Mouse (Mus musculus) lung, embryonic 16.5 days (tissue): ENCODE data around the gene Gm42957. TPM values are rescaled to one million over a fixed set of nuclear protein-coding genes. Genes with fewer than 3 reads are reported as not detected.

Source experiments
- ATAC-seq: fragments of 200-750 bp; cut with Nextera tagmentation; 2 replicates; pipeline ENCODE4 v1.8.0; 2017; ENCODE audit warnings: low read depth, mild to moderate bottlenecking, moderate library complexity
- H3K27ac ChIP-seq: fragments of 300-500 bp; sonication (generic); 2 replicates; pipeline ENCODE4 v1.5.1; 2014; ENCODE audit warnings: mild to moderate bottlenecking, control low read depth, low read length
- H3K27me3 ChIP-seq: fragments of 300-500 bp; sonication (generic); 2 replicates; pipeline ENCODE4 v1.6.1; 2014; ENCODE audit warnings: low read depth, low read length, mixed read lengths; ENCODE audit not compliant: control insufficient read depth, insufficient read depth
- H3K36me3 ChIP-seq: fragments of 300-500 bp; sonication (generic); 2 replicates; pipeline ENCODE4 v1.6.1; 2014; ENCODE audit warnings: low read length; ENCODE audit not compliant: control insufficient read depth, insufficient read depth
- H3K4me1 ChIP-seq: fragments of 300-500 bp; sonication (generic); replicated peaks from 2 replicates; pipeline ENCODE4 v1.6.1; 2014; ENCODE audit warnings: low read length, mixed read lengths; ENCODE audit not compliant: control insufficient read depth, insufficient read depth
- H3K4me2 ChIP-seq: fragments of 300-500 bp; sonication (generic); 2 replicates; pipeline ENCODE4 v1.6.1; 2014; ENCODE audit warnings: low read depth, low read length, control low read depth
- H3K4me3 ChIP-seq: fragments of 300-500 bp; sonication (generic); 2 replicates; pipeline ENCODE4 v1.5.1; 2014; ENCODE audit warnings: mild to moderate bottlenecking, low read length, control low read depth
- H3K9ac ChIP-seq: fragments of 300-500 bp; sonication (generic); 2 replicates; pipeline ENCODE4 v1.6.1; 2014; ENCODE audit warnings: low read length, control low read depth
- H3K9me3 ChIP-seq: fragments of 300-500 bp; sonication (generic); 2 replicates; pipeline ENCODE4 v1.6.1; 2016; ENCODE audit warnings: low read length; ENCODE audit not compliant: control insufficient read depth
- WGBS: fragments of 180-500 bp; shearing (Covaris S2); extraction: QIAGEN DNeasy Blood & Tissue Kit; methylation state at CpG from one replicate; pipeline ENCODE4 v1.1.7; 2014; 5-methylcytosine and 5-hydroxymethylcytosine counted together
- polyA plus RNA-seq: library from polyadenylated mRNA; unstranded; fragments of >200 nt; fragmentation: Nextera tagmentation; extraction: Ambion mirVana; gene quantifications from 2 replicates; pipeline ENCODE4 v1.2.1, GENCODE M21; 2015

The Gm42957 gene
- polyA plus RNA-seq, 1 experiment from 2014 or later, result 0.24 TPM

DNA sequence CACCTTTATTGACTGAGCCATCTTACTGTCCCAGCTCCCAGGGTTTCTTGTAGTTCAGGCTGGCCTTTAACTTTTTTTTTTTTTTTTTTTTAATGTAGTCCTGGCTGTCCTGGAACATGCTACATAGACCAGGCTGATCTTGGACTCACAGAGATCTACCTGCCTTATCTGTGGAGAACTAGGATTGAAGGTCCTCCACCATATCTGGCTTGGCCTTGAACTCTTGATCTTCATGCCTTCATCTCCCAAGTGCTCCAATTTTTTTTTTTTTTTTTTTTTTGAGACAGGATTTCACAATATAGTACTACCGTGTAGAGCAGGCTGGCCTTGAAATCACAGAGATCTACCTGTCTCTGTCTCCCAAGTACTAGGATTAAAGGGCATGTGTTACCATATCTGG is 58.3 kb downstream of the Gm42957 start:
- peaks cover 18% of the 10 kb centered on the region for H3K4me1 ChIP-seq
- H3K27me3 ChIP-seq, result no peaks in the 10 kb centered on the region
- ATAC-seq, result no peak
- no peak overlapping the region for H3K27ac ChIP-seq
- H3K4me3 ChIP-seq, result no peak overlapping the region
- no peaks in the 10 kb centered on the region for H3K9me3 ChIP-seq
- H3K36me3 ChIP-seq, result no peaks in the 10 kb centered on the region
- H3K9ac ChIP-seq, result no peak overlapping the region
- 83% methylated on average over 1 of the region's 1 CpGs for WGBS
- no peak overlapping the region for H3K4me2 ChIP-seq

DNA sequence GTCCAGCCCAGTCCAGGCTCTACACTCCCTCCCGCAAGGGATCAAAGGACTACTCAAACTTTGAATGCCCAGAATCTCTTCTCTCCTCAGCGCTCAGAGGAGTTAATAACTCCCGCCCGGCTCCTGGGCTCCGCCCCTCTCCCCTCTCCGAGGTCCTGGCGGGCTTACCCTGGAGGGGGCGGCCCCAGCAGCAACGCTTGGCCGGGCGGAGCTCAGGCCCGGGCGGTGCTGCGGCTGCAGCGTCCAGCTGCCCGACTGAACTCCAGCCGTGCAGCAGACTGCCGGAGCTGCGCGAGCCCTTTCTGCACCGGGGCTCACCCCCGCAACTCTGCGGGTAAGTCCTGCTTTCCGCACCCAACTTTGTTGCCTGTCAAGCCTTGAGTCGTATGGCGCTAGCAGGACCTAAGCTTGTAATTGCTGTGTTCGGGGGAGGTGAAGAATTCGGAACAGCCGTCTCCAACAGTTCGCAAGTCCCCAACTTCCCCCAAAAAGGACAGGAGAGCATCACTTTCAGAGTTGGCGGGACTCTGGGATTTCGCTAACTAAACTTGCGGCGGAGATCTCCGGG is 61.0 kb downstream of the Gm42957 start, which contains the start of gene Pias3:
TSS of gene Pias3 (plus strand) at position 187 of the 568 bp plus-strand sequence.
- Histone ChIP-seq H3K4me3 (peak within 1 kb of the TSS; percentile 89), H3K4me1 (peaks cover 20% of the 10 kb centered on the region), H3K9me3 (no peaks in the 10 kb centered on the region), H3K9ac (peak within 1 kb of the TSS; percentile 92), H3K27me3 (no peaks in the 10 kb centered on the region), H3K4me2 (peak within 1 kb of the TSS; percentile 94), H3K36me3 (peaks cover 7% of the 10 kb centered on the region; the same call in 1 of the 2 replicates), H3K27ac (peak within 1 kb of the TSS; percentile 94)
- ATAC-seq, result peak; percentile 93
- WGBS, result under 1% methylated on average over 35 of the region's 35 CpGs

DNA sequence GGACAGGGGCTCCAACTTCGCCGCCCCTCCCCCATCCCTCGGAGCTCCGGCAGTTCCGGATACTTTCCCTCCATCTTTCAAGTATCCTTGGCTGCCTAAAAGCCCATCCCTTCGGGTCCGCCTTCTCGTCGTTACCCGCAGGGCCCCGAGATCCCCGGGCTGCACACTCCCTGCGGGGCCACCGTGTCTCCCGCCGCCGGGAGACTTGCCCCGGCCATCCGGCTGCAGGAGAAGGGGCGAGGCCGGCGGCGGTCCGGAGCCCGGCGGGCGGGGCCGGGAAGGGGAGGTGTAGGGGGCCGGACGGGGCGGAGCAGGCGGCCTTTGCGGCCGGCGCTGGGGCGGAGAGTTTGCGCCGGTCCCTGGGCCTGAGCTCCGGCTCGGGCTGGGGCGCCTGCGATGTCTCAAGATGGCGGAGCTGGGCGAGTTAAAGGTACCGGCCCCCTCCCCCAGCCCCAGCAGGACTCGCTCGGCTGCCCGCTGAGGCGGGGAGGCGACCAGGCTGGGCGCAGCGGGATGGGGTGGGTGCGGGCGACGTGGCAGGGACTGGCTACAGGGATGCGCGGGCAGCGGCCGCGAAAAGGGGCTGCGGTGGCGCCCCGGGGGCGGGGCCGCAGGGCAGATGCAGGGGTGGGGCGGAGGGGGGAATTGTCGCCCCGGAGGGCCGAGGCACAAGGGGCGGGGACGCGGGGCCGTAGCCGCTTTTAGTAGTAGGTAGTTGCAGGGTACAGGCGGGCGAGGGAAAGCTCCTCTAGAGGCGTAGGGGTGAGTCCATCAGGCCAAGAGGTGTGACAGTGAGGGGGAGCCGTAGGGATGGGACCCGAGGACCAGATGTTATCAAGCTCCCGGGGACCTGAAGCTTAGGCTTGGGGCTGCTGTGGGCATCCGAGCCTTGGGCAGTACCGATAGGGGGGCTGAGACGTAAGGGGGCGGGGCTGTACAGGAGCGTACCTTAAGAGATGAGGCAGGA is 61.8 kb downstream of the Gm42957 start:
- peak overlapping the region; percentile 89 for H3K4me3 ChIP-seq
- peaks cover 13% of the 10 kb centered on the region; the same call in 1 of the 2 replicates for H3K36me3 ChIP-seq
- under 1% methylated on average over 66 of the region's 85 CpGs for WGBS
- H3K27ac ChIP-seq, result peak overlapping the region; percentile 94
- ATAC-seq, result peak; percentile 95
- no peaks in the 10 kb centered on the region for H3K9me3 ChIP-seq
- peak overlapping the region; percentile 94 for H3K4me2 ChIP-seq
- peaks cover 20% of the 10 kb centered on the region for H3K4me1 ChIP-seq
- H3K9ac ChIP-seq, result peak overlapping the region; percentile 92
- no peaks in the 10 kb centered on the region for H3K27me3 ChIP-seq

DNA sequence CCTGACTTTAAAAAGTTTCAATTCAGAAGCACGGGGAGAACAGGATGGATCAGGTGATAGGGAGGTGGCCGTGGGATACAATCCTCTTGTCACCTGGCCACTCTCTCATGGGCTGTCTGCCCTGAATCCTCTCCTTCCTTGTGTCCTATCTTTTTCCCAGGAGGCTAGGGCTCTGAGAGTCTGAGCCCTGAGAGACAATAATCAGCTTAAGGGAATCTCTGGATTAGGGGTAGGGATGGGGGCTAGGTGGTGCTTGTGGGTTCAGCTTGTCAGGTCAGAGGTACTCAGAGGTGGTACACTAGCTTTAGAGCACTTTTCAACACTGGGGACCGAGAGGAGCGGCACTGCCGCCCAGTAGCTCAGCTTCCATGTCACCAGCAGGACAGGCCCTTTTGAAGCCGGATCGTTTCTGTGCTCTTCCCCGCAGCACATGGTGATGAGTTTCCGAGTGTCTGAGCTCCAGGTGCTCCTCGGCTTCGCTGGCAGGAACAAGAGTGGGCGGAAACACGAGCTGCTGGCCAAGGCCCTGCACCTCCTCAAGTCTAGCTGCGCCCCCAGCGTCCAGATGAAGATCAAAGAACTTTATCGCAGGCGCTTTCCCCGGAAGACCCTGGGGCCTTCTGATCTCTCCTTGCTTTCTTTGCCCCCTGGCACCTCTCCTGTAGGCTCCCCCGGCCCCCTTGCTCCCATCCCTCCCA is 63.9 kb downstream of the Gm42957 start:
- peaks cover 17% of the 10 kb centered on the region for H3K4me1 ChIP-seq
- no peak overlapping the region for H3K4me3 ChIP-seq
- no peak for ATAC-seq
- WGBS, result 51% methylated on average over 19 of the region's 19 CpGs
- H3K9ac ChIP-seq, result no peak overlapping the region
- no peaks in the 10 kb centered on the region for H3K27me3 ChIP-seq
- H3K27ac ChIP-seq, result no peak overlapping the region
- no peaks in the 10 kb centered on the region for H3K9me3 ChIP-seq
- peaks cover 25% of the 10 kb centered on the region for H3K36me3 ChIP-seq
- H3K4me2 ChIP-seq, result no peak overlapping the region

DNA sequence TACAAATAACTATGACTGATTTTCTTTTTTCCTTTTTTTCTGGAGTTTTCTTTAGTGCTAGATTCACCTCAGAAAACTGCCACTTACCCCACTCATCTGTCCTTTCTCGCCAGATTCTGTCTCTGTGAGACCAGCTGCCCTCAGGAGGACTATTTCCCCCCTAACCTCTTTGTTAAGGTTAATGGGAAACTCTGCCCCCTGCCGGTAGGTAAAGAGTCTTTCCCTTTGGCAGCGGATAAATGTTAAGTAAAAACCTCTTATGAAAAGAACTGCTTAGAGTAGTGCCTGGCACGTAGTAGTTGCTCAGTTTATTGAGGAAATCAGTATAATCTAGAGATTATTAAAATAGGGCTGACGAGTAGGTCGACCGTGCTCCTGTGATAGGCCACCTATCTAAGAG is 65.1 kb downstream of the Gm42957 start:
- Histone ChIP-seq H3K27me3 (no peaks in the 10 kb centered on the region), H3K4me3 (no peak overlapping the region), H3K9ac (no peak overlapping the region), H3K9me3 (no peaks in the 10 kb centered on the region), H3K36me3 (peaks cover 36% of the 10 kb centered on the region), H3K4me1 (peaks cover 14% of the 10 kb centered on the region), H3K27ac (no peak overlapping the region), H3K4me2 (no peak overlapping the region)
- WGBS, result 58% methylated on average over 7 of the region's 7 CpGs
- ATAC-seq, result no peak

DNA sequence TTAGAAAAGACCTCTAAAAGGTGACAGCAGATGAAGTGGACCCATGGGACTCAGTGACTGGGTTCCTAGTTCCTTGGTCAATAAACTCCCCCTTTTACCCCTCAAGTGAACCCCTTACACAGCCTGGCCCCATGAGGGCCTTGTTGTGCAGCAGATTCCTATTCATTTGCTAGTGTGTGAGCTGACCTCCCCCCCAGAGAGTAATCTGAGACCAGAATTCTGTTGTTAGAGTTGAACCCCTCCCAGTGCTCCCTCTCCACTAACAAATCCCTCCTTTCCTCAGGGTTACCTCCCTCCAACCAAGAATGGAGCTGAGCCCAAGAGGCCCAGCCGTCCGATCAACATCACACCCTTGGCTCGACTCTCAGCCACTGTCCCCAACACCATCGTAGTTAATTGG is 65.7 kb downstream of the Gm42957 start:
- Histone ChIP-seq H3K4me3 (no peak overlapping the region), H3K27ac (no peak overlapping the region), H3K9me3 (no peaks in the 10 kb centered on the region), H3K36me3 (peaks cover 38% of the 10 kb centered on the region), H3K27me3 (no peaks in the 10 kb centered on the region), H3K4me1 (peaks cover 11% of the 10 kb centered on the region), H3K4me2 (no peak overlapping the region), H3K9ac (no peak overlapping the region)
- 88% methylated on average over 4 of the region's 4 CpGs for WGBS
- ATAC-seq, result no peak

Other genes starting within 250 kb of the Gm42957 start
- gene BC107364, start 183.2 kb upstream of the Gm42957 start, polyA plus RNA-seq, result 0.30 and 0.34 TPM in 2 replicates
- 0.57 and 1.1 TPM in 2 replicates for gene Hfe2, start 110.3 kb upstream of the Gm42957 start, polyA plus RNA-seq
- 184 and 197 TPM in 2 replicates for gene Txnip, start 77.5 kb upstream of the Gm42957 start, polyA plus RNA-seq
- 1.4 TPM in 2 replicates for gene Gm16253, start 58.5 kb upstream of the Gm42957 start, polyA plus RNA-seq
- 35.9 TPM in 2 replicates for gene Polr3gl, start 41.3 kb upstream of the Gm42957 start, polyA plus RNA-seq
- 1.6 and 1.9 TPM in 2 replicates for gene Ankrd34a, start 38.8 kb upstream of the Gm42957 start, polyA plus RNA-seq
- gene Lix1l, start 34.3 kb upstream of the Gm42957 start, polyA plus RNA-seq, result 6.7 and 8.2 TPM in 2 replicates
- gene Rbm8a, start 5.5 kb upstream of the Gm42957 start, polyA plus RNA-seq, result 132 and 135 TPM in 2 replicates
- gene Pex11b, start 98 bp upstream of the Gm42957 start, polyA plus RNA-seq, result 54.2 and 57.7 TPM in 2 replicates
- 1.0 TPM in 2 replicates for gene Itga10, start 10.1 kb downstream of the Gm42957 start, polyA plus RNA-seq
- gene Ankrd35, start 34.7 kb downstream of the Gm42957 start, polyA plus RNA-seq, result 0.36 and 0.50 TPM in 2 replicates
- gene Pias3, start 60.9 kb downstream of the Gm42957 start, polyA plus RNA-seq, result 51.9 and 52.0 TPM in 2 replicates
- 7.2 and 8.2 TPM in 2 replicates for gene Nudt17, start 73.1 kb downstream of the Gm42957 start, polyA plus RNA-seq
- gene Polr3c, start 92.2 kb downstream of the Gm42957 start, polyA plus RNA-seq, result 35.6 and 35.7 TPM in 2 replicates
- 45.7 and 47.8 TPM in 2 replicates for gene Rnf115, start 92.2 kb downstream of the Gm42957 start, polyA plus RNA-seq
- 0.64 TPM in 1 of 2 replicates, not detected in the other for gene Pdzk1, start 193.8 kb downstream of the Gm42957 start, polyA plus RNA-seq
- gene Cd160, start 193.9 kb downstream of the Gm42957 start, polyA plus RNA-seq, result 0.40 and 1.8 TPM in 2 replicates